Mouse (Mus musculus) ZHBTc4 (cell line): ENCODE data around the gene Dhx16.
A peak's percentile ranks its signal among the peaks of the same experiment; 100 is the strongest.

ENCODE experiments used
- DNase-seq: peaks from one replicate; pipeline ENCODE4 v3.0.0-alpha.2; 2011; ENCODE audit warnings: low read depth, low spot score

Gene Dhx16

DNA sequence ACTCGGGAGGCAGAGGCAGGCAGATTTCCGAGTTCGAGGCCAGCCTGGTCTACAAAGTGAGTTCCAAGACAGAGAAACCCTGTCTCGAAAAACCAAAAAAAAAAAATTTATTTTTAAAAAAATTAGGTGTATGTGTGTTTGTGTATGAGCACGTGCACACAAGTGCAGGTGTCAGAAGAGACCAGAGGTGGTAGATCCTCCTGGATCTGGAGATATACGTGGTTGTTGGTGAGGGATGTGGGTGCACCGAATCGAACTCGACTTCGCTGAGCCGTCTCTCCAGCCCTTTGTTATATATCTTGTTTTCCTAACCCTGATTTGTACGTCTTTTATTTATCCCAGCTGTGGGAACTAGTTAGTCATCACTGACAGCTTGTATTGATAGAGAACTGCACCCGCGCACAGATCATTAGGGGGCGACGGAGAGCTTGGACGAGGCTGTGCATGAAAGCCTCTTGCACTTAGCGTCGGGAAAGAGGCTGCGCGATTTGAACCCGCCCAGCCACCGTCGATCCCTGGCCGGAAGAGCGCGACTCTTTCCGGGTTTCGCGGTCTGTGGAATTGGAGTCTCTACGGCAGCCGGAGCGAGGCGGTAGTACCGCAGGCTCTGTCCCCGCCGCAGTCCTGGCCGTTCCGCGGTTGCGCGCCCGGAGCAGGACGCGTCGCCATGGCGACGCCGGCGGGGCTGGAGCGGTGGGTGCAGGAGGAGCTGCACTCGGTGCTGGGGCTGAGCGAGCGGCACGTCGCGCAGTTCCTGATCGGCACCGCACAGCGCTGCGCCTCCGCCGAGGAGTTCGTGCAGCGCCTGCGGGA is at the start of gene Dhx16:
TSS of gene Dhx16 (plus strand) at position 575 of the 813 bp plus-strand sequence.
- DNase-seq = peak; percentile 98

DNA sequence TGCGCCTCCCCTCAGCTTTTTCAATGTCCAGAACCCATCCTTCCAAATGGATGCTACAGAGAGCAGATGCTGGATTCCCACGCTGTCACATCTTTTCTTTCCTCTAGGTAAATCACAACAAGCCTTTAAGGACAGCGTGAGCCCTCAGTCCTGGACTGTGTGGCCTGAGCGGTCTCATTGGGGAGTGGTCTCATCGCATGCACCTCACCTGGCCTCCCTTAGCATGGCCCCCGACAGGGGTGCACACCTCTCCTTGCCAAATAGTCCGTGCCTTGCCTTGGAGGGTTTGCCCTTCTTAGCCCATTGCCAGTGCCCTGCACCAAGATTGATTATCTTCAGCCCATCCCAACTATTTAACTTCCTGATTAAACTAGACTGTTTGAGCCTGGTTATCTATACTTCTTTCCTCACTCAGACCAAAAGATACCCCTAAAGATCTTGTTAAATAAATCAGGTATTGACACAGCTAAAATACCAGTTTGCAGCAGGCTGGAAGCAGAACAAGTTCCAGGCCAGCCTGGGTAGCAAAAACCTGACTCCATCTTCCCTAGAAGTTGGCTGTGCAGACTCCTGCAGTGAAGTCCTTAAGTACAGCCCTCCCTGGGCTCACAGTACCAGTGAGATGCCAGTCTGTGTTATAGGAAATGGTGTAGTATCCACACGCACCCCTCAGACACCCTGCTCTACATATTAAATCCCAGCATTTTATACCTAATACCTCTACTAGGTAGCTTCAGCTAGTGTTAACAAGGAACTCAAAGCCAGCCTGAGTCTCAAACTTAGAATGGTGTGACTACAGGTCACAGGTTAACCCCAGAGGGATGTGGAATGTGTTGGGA is 47.0 kb upstream of the Dhx16 start:
- peak; percentile 39 for DNase-seq

DNA sequence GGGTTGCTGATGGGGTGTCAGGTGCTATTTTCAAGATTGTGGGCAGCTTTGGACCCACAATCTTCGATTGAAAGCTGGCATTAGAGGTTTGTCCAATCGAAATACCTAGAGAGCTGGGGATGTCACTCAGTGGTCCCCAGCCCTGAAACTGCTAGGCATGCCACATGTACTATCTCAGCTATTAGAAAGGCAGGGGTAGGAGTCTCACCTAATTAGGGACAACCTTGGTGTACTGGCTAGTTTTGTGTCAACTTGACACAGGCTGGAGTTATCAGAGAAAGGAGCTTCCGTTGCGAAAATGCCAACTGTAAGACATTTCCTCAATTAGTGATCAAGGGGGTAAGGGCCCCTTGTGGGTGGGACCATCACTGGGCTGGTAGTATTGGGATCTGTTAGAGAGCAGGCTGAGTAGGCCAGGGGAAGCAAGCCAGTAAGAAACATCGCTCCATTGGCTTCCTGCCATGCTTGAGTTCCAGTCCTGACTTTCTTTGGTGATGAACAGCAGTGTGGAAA is 46.3 kb upstream of the Dhx16 start:
- DNase-seq = peak; percentile 30

- peak; percentile 26 for DNase-seq
Observed at GRCm38 (mm10) chr17:35833894-35834293, 45.7 kb upstream of the Dhx16 start.

DNA sequence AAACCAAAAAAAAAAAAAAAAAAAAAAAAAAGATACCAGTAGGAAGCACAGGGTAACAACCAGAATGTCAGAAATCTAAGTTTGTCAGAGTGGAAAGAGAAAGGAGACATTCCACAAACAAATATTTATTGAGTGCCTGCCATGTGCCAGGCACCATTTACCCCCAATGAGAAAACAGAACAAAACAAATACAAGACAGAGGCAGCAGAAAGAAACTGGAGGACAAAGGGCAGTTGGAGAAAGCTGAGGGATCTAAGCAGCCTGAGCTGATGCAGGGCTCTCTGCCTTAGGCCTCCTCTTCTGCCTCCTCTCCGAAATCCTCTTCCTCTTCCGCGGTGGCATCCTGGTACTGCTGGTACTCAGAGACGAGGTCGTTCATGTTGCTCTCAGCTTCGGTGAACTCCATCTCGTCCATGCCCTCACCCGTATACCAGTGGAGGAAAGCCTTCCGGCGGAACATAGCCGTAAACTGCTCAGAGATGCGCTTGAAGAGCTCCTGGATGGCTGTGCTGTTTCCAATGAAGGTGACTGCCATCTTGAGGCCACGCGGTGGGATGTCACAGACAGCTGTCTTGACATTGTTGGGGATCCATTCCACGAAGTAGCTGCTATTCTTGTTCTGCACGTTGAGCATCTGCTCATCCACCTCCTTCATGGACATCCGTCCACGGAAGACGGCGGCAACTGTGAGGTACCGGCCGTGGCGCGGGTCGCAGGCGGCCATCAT is 44.8 kb upstream of the Dhx16 start:
- DNase-seq = peak; percentile 48

DNA sequence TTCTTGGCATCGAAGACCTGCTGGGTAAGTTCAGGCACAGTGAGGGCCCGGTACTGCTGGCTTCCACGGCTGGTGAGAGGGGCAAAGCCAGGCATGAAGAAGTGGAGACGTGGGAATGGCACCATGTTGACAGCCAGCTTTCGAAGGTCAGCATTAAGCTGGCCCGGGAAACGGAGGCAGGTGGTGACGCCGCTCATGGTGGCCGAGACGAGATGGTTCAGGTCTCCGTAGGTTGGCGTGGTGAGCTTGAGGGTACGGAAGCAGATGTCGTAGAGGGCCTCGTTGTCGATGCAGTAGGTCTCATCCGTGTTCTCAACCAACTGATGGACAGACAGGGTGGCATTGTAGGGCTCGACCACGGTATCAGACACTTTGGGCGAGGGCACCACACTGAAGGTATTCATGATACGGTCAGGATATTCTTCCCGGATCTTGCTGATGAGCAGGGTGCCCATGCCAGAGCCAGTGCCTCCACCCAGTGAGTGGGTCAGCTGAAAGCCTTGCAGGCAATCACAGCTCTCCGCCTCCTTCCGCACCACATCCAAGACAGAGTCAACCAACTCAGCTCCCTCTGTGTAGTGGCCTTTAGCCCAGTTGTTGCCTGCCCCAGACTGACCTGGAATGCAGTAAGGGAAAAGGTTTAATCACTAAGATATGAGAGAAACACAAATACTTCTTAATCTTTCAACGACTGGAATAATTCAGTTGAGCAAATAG is 44.0 kb upstream of the Dhx16 start:
- no peak for DNase-seq

DNA sequence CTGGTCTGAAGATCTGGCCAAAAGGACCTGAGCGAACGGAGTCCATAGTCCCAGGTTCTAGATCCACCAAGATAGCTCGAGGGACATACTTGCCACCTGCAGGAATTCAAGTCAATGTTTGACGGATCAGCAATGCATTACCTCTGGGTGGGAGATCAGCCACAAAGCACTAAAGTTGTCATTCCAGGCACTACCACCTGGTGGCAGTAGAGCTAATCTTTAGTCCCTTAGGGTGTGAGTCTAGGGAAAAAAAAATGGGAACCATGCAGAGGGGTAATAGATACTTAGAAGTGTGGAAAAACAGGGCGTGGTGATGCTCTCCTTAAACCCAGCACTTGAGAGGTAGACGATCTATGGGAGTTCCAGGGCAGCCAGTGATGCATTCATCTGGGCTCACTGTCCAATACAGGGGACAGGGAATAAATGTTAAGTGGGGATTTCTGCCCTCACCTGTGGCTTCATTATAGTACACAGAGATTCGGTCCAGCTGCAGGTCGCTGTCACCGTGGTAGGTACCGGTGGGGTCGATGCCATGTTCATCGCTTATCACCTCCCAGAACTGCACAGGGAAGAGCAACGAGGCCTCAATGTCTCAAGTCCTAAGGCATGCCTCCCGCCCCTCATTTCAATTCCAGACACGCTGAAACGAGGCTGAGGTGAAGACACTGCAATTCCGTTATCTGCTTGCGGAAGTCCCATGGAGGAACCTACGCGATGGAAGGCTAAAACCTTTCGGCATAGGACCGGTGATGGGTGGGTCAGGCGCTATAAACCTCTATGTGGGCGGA is 43.2 kb upstream of the Dhx16 start:
- DNase-seq = peak; percentile 95

DNA sequence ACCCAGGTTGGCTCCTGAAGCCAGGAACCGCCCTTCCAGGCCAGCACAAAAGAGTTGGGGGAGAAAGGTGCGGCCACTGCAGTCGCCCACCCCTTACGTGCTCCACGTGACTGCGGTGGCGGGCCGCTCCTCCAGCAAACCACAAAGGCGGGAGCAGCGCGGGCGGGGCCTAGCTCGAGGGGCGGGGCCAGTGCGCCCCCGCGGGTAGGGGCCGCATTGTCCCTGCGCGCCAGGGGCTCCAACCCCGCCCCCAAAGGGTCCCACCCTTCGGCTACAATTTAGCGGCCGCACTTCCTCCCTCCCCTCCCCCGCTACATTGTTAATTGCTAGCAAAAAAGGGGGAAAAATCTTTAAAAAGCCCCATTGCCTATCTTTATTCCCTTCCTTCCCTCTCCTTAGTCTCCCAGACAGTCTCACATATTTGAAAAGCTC is 42.6 kb upstream of the Dhx16 start:
- peak; percentile 98 for DNase-seq

DNA sequence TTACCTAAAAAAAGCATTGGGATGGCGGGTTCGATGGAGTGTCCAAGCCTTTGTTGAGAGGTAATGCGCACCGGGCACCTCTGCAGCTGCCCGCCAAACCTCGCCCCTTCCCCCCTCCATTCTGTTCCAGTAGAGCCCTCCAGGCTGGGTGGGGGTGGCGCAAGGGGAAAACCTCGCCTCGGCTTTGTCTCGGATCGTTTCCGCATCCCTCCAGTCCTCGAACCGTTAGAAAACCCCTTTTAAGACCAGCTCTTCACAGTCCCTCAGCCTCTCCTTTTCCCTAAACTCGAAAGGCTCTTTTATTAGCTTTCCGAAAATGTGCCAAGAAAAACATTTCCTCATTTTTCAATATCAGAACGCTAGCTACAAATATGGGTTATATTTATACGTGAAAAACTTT is 42.1 kb upstream of the Dhx16 start:
- DNase-seq = peak; percentile 87

GRCm38 (mm10) chr17:35838122-35838544 is 41.5 kb upstream of the Dhx16 start, which contains the start of gene Tubb5:
Gene Tubb5 (minus strand): TSS chr17:35838306.
- peak; percentile 99 for DNase-seq

DNA sequence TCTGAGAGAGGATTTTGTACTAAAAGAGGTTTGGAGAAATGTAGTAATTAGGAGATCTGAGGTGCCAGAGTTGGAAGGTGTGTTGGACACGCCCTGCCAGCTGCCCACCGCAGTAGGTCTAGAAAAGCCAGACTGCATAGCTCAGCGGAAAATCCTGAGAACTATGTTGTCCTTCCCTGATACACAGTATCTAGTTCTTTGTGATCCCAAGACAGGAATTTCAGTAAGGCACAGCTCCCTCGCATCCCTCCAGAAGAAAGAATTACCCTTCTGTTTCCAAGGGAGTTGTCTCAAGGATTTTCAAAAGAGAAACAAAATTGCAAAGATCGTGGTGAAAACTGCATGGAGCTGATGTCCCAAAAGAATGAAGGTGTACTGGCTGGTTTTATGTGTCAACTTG is 41.0 kb upstream of the Dhx16 start:
- no peak for DNase-seq

- peak; percentile 29 for DNase-seq
Observed at GRCm38 (mm10) chr17:35839002-35839401, 40.6 kb upstream of the Dhx16 start.

DNA sequence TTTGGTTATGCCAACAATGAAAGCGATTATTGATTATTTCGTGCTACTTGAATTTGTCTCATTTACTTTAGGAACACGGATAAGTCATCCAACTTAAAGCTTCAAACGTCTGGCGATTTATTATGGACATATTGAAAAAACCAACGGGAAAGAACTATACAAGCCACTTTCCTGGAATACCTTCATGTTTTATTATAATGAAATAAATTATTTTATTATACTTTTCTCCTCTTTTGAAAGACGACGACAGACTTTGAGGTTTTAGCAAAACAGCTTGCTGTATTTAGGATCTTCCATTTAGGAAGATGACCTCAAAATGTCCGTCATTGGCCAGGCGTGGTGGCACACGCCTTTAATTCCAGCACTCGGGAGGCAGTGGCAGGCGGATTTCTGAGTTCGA is 39.1 kb upstream of the Dhx16 start:
- peak; percentile 41 for DNase-seq

DNA sequence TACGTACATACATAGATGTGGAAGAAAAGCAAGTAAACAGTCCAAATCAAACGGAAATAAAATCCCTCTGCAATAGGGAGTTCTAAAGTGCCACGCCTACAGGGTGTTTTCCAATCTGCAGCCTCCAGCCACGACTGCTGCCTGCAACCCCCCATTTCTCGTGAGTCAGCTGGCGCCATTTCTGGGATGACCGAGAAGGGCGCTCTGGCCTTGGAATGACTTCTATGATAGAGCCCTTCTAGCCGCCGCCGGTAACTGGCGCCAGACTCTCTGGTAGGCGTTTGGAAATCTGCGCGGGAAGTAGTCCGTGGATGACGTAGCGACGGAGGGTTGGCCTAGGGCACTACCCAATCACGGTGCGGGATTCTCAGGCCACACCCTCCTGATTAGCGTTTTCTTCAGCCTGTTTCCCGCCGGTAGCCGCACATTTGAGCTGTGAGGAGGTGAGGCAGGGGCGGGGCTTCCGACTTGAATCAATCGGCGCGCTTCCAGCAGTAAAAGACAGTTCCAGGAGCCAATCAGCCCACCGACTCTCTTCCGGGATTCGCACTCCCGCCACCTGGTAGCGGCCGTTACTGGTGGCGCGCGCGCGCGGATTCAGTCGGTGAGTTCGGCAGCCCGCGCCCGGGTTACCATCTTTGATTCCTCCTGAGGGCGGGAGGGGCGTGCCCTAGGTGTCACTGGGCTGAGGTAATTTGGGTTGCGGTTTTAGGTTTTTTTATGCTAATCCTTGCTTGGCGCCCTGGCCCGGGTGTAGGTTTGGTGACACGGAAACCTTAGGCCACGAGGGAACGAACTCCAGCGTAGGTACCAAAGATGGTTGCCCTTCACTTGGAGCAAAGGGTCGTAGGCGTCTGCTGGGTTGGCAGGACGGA is 38.3 kb upstream of the Dhx16 start, which contains the start of gene Mdc1:
TSS of gene Mdc1 (plus strand) at position 440 of the 875 bp plus-strand sequence.
- DNase-seq = peak; percentile 100

- peak; percentile 54 for DNase-seq
Observed at GRCm38 (mm10) chr17:35842006-35842405, 37.6 kb upstream of the Dhx16 start.

GRCm38 (mm10) chr17:35843514-35843913 is 36.1 kb upstream of the Dhx16 start:
- DNase-seq = no peak

- DNase-seq = peak; percentile 66
Observed at GRCm38 (mm10) chr17:35848112-35848511, 31.5 kb upstream of the Dhx16 start.

GRCm38 (mm10) chr17:35850974-35851373 is 28.6 kb upstream of the Dhx16 start:
- DNase-seq = no peak

DNA sequence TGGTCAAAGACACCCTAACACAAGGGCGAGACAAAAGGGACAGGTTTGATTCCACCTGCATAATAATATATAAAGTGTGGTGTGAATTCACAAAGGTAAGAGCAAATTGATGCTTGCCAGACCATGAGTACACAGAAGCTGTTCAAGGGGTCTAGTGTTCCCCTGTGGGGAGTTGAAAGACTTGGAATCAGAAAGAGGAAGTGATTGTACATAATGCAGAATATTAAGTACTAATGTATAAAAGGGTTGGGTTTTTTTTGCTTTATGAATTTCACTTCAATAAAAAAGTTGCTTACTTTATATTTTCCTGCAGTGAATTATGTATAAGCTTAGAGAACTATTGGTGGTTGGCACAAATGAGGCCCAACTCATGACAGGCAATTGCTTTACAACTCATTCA is 20.2 kb upstream of the Dhx16 start:
- no peak for DNase-seq
